Mouse (Mus musculus): ENCODE measurements around the gene A530084C06Rik. TPM values are rescaled to one million over a fixed set of nuclear protein-coding genes. Genes with fewer than 3 reads are reported as not detected.

The A530084C06Rik gene
- not detected in 2 replicates for polyA plus RNA-seq (2016; fragmentation: Nextera tagmentation; extraction: Ambion mirVana)

- WGBS = under 1% methylated on average over 77 of the region's 88 CpGs
- Histone ChIP-seq H3K4me1 (peaks cover 24% of the 10 kb centered on the region), H3K27ac (replicated peaks) (no peak within 1 kb of the TSS; the same call in 1 of the 2 replicates), H3K4me3 (peak within 1 kb of the TSS; percentile 55), H3K36me3 (no peaks in the 10 kb centered on the region), H3K27me3 (peaks cover 95% of the 10 kb centered on the region), H3K4me2 (replicated peaks) (peak within 1 kb of the TSS; percentile 94), H3K9me3 (no peaks in the 10 kb centered on the region), H3K9ac (replicated peaks) (peak within 1 kb of the TSS; percentile 47)
- ATAC-seq (ENCODE audit: low FRiP score, low read depth) = peak; percentile 50
Measured at GRCm38 (mm10) chr13:31558521-31559418, at the start of gene A530084C06Rik. Gene A530084C06Rik, minus strand, starts transcription at chr13:31559333.

DNA sequence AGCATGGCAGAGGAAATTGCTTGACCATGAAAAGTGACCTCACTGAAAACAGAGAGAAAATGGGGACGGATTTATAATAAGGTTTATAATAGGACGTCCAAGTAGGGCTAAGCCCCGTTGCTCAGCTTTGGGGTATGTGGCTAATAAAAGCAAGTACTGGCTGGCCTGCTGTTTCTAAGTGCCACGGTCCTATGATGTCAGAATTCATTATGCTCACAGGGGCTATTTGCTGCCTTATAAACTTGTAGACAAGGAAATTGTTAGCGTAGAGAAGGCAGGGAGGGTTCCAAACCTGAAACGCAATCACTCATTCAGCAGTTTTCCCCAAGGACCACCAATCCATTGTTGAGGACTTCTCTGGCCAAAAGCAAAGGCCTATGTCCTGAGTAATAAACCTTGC, 44.8 kb upstream of the A530084C06Rik start:
- H3K4me2 ChIP-seq (replicated peaks) = no peak overlapping the region
- no peaks in the 10 kb centered on the region for H3K4me1 ChIP-seq
- H3K9ac ChIP-seq (replicated peaks) = no peak overlapping the region
- 75% methylated on average over 6 of the region's 6 CpGs for WGBS
- H3K4me3 ChIP-seq = no peak overlapping the region
- no peaks in the 10 kb centered on the region for H3K27me3 ChIP-seq
- no peak for ATAC-seq (ENCODE audit: low FRiP score, low read depth)
- H3K27ac ChIP-seq (replicated peaks) = no peak overlapping the region
- no peaks in the 10 kb centered on the region for H3K9me3 ChIP-seq
- H3K36me3 ChIP-seq = no peaks in the 10 kb centered on the region

DNA sequence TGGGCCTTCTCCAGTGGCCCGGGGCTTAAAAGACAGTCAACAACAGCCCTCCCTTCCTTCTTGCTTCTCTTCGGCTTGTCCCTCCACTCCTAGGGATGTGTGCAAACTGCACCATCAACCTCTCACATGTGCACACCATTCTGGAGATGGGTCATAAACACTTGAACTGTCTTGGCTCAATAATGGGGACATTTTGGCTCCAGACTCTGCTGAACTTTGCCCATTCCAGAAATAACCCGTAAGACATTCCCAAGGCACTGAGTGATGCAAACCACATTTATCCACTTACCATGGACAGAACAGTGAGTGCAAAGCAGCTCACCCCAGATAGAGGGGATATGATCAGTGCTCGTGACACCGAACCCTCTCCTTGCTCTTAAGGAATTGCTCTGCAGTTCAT, 40.4 kb upstream of the A530084C06Rik start:
- no peaks in the 10 kb centered on the region for H3K4me1 ChIP-seq
- ATAC-seq (ENCODE audit: low FRiP score, low read depth) = no peak
- H3K36me3 ChIP-seq = no peaks in the 10 kb centered on the region
- no peak overlapping the region for H3K9ac ChIP-seq (replicated peaks)
- H3K4me3 ChIP-seq = no peak overlapping the region
- 91% methylated on average over 5 of the region's 5 CpGs for WGBS
- H3K27ac ChIP-seq (replicated peaks) = no peak overlapping the region
- H3K27me3 ChIP-seq = no peaks in the 10 kb centered on the region
- no peak overlapping the region for H3K4me2 ChIP-seq (replicated peaks)
- no peaks in the 10 kb centered on the region for H3K9me3 ChIP-seq

- Histone ChIP-seq H3K27me3 (no peaks in the 10 kb centered on the region), H3K4me2 (replicated peaks) (no peak overlapping the region), H3K4me3 (no peak overlapping the region), H3K4me1 (no peaks in the 10 kb centered on the region), H3K36me3 (no peaks in the 10 kb centered on the region), H3K27ac (replicated peaks) (no peak overlapping the region), H3K9ac (replicated peaks) (no peak overlapping the region), H3K9me3 (no peaks in the 10 kb centered on the region)
- no peak for ATAC-seq (ENCODE audit: low FRiP score, low read depth)
- WGBS = 82% methylated on average over 5 of the region's 5 CpGs
Measured at GRCm38 (mm10) chr13:31587341-31587740, 28.2 kb upstream of the A530084C06Rik start.

DNA sequence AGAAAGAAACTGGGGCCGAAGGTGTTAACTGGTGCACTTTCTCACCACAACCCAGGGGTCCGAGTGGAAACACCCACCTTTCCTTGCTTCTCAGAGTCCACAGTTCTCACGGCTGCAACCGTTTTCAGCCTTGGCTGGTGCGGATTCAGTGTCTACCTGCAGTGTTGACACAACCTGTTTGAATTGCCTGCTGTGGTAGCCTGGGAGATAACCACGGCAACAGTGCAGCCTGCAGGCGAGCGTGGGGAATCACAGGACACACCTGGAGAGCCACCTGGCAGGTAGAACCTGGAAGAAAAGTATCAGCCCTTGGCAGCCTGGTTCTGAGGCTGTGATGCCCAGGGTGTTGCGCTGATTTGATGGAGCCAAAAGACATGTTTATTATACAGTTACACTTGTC, 20.7 kb upstream of the A530084C06Rik start:
- H3K9me3 ChIP-seq = no peaks in the 10 kb centered on the region
- no peak overlapping the region for H3K4me3 ChIP-seq
- H3K36me3 ChIP-seq = no peaks in the 10 kb centered on the region
- no peak overlapping the region for H3K27ac ChIP-seq (replicated peaks)
- no peak for ATAC-seq (ENCODE audit: low FRiP score, low read depth)
- no peaks in the 10 kb centered on the region; the same call in none of the 2 replicates for H3K4me1 ChIP-seq
- no peak overlapping the region for H3K9ac ChIP-seq (replicated peaks)
- H3K4me2 ChIP-seq (replicated peaks) = no peak overlapping the region
- H3K27me3 ChIP-seq = no peaks in the 10 kb centered on the region
- 66% methylated on average over 9 of the region's 9 CpGs for WGBS

- H3K4me2 ChIP-seq (replicated peaks) = no peak overlapping the region
- H3K9ac ChIP-seq (replicated peaks) = no peak overlapping the region
- no peaks in the 10 kb centered on the region; the same call in none of the 2 replicates for H3K4me1 ChIP-seq
- WGBS = 56% methylated on average over 10 of the region's 10 CpGs
- 0 out of 2 replicates have a peak, but pooled peaks have one; percentile 12 for ATAC-seq (ENCODE audit: low FRiP score, low read depth)
- H3K9me3 ChIP-seq = no peaks in the 10 kb centered on the region
- no peak overlapping the region for H3K4me3 ChIP-seq
- H3K27me3 ChIP-seq = no peaks in the 10 kb centered on the region
- no peaks in the 10 kb centered on the region for H3K36me3 ChIP-seq
- H3K27ac ChIP-seq (replicated peaks) = no peak overlapping the region
Measured at GRCm38 (mm10) chr13:31578389-31578788, 19.3 kb upstream of the A530084C06Rik start.

DNA sequence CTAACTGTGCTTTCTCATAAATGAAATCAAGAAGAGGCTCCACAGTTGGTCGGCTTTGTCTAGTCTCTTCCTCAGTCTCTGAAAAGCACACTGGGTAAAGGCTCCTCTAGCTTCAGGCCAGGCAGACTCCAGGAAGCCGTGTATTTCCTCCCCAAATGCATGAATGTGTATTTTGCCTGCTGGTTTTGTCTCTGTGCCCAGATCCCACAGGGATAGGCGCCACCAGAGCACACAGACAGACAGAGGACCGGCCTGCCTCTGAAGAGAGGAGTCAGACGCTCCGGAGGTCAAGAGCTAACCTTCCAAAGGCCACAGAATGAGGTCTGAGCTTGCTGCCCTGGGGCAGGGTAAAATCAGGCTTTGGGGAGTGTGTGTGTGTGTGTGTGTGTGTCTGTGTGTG, 18.4 kb upstream of the A530084C06Rik start:
- no peaks in the 10 kb centered on the region for H3K36me3 ChIP-seq
- H3K27ac ChIP-seq (replicated peaks) = no peak overlapping the region
- H3K4me1 ChIP-seq = no peaks in the 10 kb centered on the region; the same call in none of the 2 replicates
- H3K4me3 ChIP-seq = no peak overlapping the region
- H3K27me3 ChIP-seq = no peaks in the 10 kb centered on the region
- H3K9me3 ChIP-seq = no peaks in the 10 kb centered on the region
- H3K4me2 ChIP-seq (replicated peaks) = no peak overlapping the region
- WGBS = 49% methylated on average over 6 of the region's 6 CpGs
- no peak for ATAC-seq (ENCODE audit: low FRiP score, low read depth)
- no peak overlapping the region for H3K9ac ChIP-seq (replicated peaks)

GRCm38 (mm10) chr13:31576696-31577095, 17.6 kb upstream of the A530084C06Rik start:
- Histone ChIP-seq H3K4me2 (replicated peaks) (no peak overlapping the region), H3K27ac (replicated peaks) (no peak overlapping the region), H3K9me3 (no peaks in the 10 kb centered on the region), H3K36me3 (no peaks in the 10 kb centered on the region), H3K4me1 (no peaks in the 10 kb centered on the region; the same call in none of the 2 replicates), H3K27me3 (no peaks in the 10 kb centered on the region), H3K9ac (replicated peaks) (no peak overlapping the region), H3K4me3 (no peak overlapping the region)
- 72% methylated on average over 4 of the region's 4 CpGs for WGBS
- ATAC-seq (ENCODE audit: low FRiP score, low read depth) = no peak

DNA sequence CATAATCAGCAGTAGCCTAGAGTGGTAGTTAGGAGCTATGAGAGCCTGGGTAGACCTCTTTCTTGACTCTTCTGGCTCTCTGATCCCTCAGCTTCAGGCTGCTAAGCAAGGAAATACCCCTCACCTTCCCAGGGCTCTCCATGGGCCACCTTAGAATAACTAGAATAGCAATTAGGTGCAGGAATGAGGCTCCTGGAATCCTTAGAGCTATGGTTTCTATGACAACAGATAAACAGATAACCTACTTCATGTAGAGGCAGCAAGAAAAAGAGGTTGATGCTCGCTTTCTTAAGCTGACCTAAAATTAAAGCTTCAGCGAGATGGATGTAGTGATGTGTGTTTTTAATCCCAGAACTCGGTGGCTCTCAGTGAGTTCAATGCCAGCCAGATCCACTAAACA, 15.5 kb upstream of the A530084C06Rik start:
- Histone ChIP-seq H3K4me2 (replicated peaks) (no peak overlapping the region), H3K9me3 (no peaks in the 10 kb centered on the region), H3K27me3 (no peaks in the 10 kb centered on the region), H3K36me3 (no peaks in the 10 kb centered on the region), H3K27ac (replicated peaks) (no peak overlapping the region), H3K4me3 (no peak overlapping the region), H3K4me1 (no peaks in the 10 kb centered on the region; the same call in none of the 2 replicates), H3K9ac (replicated peaks) (no peak overlapping the region)
- WGBS = 75% methylated on average over 3 of the region's 3 CpGs
- no peak for ATAC-seq (ENCODE audit: low FRiP score, low read depth)

GRCm38 (mm10) chr13:31572806-31573508, 13.8 kb upstream of the A530084C06Rik start:
- Histone ChIP-seq H3K27ac (replicated peaks) (no peak overlapping the region), H3K27me3 (no peaks in the 10 kb centered on the region), H3K9ac (replicated peaks) (no peak overlapping the region), H3K36me3 (no peaks in the 10 kb centered on the region), H3K9me3 (no peaks in the 10 kb centered on the region), H3K4me1 (no peaks in the 10 kb centered on the region; the same call in 1 of the 2 replicates), H3K4me3 (no peak overlapping the region), H3K4me2 (replicated peaks) (no peak overlapping the region)
- 91% methylated on average over 10 of the region's 10 CpGs for WGBS
- no peak for ATAC-seq (ENCODE audit: low FRiP score, low read depth)

DNA sequence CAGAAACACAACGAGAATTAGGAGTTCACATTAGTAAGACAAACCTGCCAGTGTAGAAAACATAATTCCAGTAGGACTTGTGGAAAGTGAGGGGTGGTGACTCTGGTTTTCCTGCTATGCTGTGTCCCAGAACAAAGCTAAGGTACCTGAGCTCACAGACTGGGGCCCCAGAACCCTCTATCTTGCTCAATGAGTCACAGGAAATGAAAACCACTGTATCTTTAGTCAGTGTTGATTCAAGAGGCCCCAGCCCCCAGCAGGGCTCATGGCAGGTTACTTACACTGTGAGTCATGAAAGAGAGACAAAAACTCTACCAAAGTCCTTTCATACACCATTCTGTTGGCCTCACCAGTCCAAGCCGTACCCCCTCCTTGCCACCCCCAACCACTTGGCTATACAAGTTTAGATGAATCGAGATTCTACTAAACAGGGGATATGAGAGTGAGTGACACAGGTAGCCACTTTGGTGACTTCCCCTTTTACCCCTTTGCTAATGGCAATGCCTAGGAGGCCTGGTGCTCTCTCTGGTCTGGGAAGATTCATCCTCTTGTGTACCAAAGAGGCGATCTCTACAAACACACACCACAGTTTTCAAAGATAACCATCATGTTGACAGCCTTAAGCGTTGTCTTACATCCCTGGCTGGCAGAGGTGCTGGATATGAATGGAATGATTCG, 8.6 kb upstream of the A530084C06Rik start:
- WGBS = 88% methylated on average over 6 of the region's 6 CpGs
- Histone ChIP-seq H3K36me3 (no peaks in the 10 kb centered on the region), H3K4me3 (no peak overlapping the region), H3K27me3 (peaks cover 18% of the 10 kb centered on the region), H3K9me3 (no peaks in the 10 kb centered on the region), H3K4me2 (replicated peaks) (no peak overlapping the region), H3K9ac (replicated peaks) (no peak overlapping the region), H3K27ac (replicated peaks) (no peak overlapping the region), H3K4me1 (no peaks in the 10 kb centered on the region)
- ATAC-seq (ENCODE audit: low FRiP score, low read depth) = no peak

Data from midbrain, embryonic 12.5 days (tissue).